Comparison of ENCODE assay signal across 11 mouse cellular contexts in the genomic region with DNA sequence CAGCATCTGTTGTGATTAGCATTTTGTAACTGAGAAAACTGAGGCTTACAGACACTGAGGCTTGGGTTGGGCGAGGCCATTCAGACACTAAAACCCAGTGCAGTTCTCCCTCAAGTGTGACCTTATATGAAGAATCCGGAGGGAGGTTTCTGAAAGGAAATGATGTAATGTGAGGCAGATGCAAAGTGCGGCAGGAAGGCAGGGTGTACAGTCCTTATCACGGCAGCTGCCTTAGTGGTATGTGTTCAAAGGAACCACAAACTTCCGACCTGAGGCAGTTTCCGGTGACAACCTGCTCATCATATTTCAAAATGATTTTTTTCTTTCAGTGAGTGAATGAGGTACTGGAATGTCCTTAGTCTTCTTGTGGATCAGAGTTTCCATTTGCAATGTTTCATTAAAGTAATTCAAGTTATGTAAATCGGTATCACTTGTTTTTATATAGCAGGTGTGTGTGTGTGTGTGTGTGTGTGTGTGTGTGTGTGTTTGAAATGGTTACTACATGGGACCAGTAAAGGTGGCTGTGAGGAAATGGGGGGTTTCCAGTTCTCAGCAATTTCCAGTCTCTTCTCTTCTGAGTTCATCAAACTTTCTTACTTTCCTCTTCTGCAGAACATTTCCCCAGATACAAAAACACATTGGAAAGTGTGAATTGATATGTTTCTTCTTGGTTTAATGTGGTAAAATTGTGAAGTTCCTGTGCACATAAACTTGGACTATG. TPM values are rescaled to one million over a fixed set of nuclear protein-coding genes. Genes with fewer than 3 reads are reported as not detected.
A peak's percentile ranks its signal among the peaks of the same experiment; 100 is the strongest.
DNase-seq lines count a peak whose midpoint lies in the region; ATAC-seq and TF ChIP-seq lines count a peak whose summit lies in the region.
"Had no signal": no experiment of that assay in that cellular context is flagged by ENCODE, and none has a peak within 500 bp of the region (broad histone marks: within the 10 kb centered on the region; RNA-seq: fewer than 3 reads in every experiment).

No protein-coding gene starts in this region.

- no peaks in the 10 kb centered on the region for H3K9me3 ChIP-seq in forebrain, postnatal 0 days (ENCODE audit: low read length)
- H3K9me3 ChIP-seq in neural tube, embryonic 15.5 days (replicated peaks): no peaks in the 10 kb centered on the region

- no peak for TF ChIP-seq CTCF in forebrain, postnatal 0 days (IDR thresholded peaks at IDR 0.05; ENCODE audit: low read depth)

- DNase-seq in adrenal gland, postnatal 14 days: peak; percentile 13
- DNase-seq in adrenal gland, postnatal 10 days: no peak
- peak; percentile 64 for DNase-seq in c-Kit-positive CD71-negative TER-119-negative erythroid progenitor cells, embryonic 14.5 days (ENCODE audit: low read depth)
- peak; percentile 67 for DNase-seq in lung, postnatal 25 days (ENCODE audit: low spot score)
- peak; percentile 95 for DNase-seq in splenic B cell, adult 2 months (ENCODE audit: low read depth, low spot score)
- DNase-seq in forebrain, postnatal 0 days: no peak
- DNase-seq in c-Kit-positive CD71-positive TER-119-positive erythroid progenitor cells, embryonic 14.5 days (ENCODE audit: low spot score): no peak
- DNase-seq: cerebellum, adult 2 months had no signal

- H3K4me2 ChIP-seq in forebrain, postnatal 0 days (ENCODE audit: low read depth): no peak overlapping the region
- H3K4me2 ChIP-seq in neural tube, embryonic 15.5 days: no peak overlapping the region

- H3K9ac ChIP-seq in forebrain, postnatal 0 days: no peak overlapping the region
- H3K9ac ChIP-seq in neural tube, embryonic 15.5 days (replicated peaks): no peak overlapping the region

- H3K27ac ChIP-seq in forebrain, postnatal 0 days (ENCODE audit: low read depth, low read length): no peak overlapping the region
- H3K27ac ChIP-seq in neural tube, embryonic 15.5 days (replicated peaks): no peak overlapping the region

- no peaks in the 10 kb centered on the region for H3K4me1 ChIP-seq in forebrain, postnatal 0 days (ENCODE audit: insufficient read depth)
- no peaks in the 10 kb centered on the region for H3K4me1 ChIP-seq in neural tube, embryonic 15.5 days

- 84% methylated on average over 7 of the region's 7 CpGs for WGBS in forebrain, postnatal 0 days
- WGBS in neural tube, embryonic 15.5 days: 87% methylated on average over 7 of the region's 7 CpGs

- no peaks in the 10 kb centered on the region for H3K36me3 ChIP-seq in splenic B cell, adult 2 months (ENCODE audit: control insufficient read depth, insufficient read depth, low read length, poor library complexity, severe bottlenecking)
- no peaks in the 10 kb centered on the region for H3K36me3 ChIP-seq in forebrain, postnatal 0 days (ENCODE audit: insufficient read depth)
- H3K36me3 ChIP-seq in neural tube, embryonic 15.5 days: no peaks in the 10 kb centered on the region

- ATAC-seq in forebrain, postnatal 0 days: no peak
- ATAC-seq in neural tube, embryonic 15.5 days (ENCODE audit: low FRiP score): no peak

- no peaks in the 10 kb centered on the region for H3K27me3 ChIP-seq in splenic B cell, adult 2 months (ENCODE audit: control insufficient read depth, insufficient read depth, low read length, poor library complexity, severe bottlenecking)
- no peaks in the 10 kb centered on the region for H3K27me3 ChIP-seq in forebrain, postnatal 0 days (ENCODE audit: insufficient read depth, low read length)
- H3K27me3 ChIP-seq in neural tube, embryonic 15.5 days (replicated peaks): no peaks in the 10 kb centered on the region

- H3K4me3 ChIP-seq in forebrain, postnatal 0 days (ENCODE audit: low read depth, low read length): no peak overlapping the region
- no peak overlapping the region for H3K4me3 ChIP-seq in neural tube, embryonic 15.5 days (replicated peaks)

RNA-seq across cellular contexts. Expression of a gene that starts 9.3 kb away (rescaled TPM):
- total RNA-seq in adrenal gland, postnatal 14 days (2021): 0.56 and 4.0 TPM in 2 replicates
- total RNA-seq in adrenal gland, postnatal 10 days (2021): 1 to 10 TPM; 1.1 to 1.4 TPM
- total RNA-seq in forebrain, postnatal 0 days (2014; rRNA removed): not detected in 2 replicates
- 0.13 TPM in 1 of 2 replicates, not detected in the other for polyA plus RNA-seq in forebrain, postnatal 0 days (2015; fragmentation: Nextera tagmentation; extraction: Ambion mirVana)
- 0.09 and 0.47 TPM in 2 replicates for polyA plus RNA-seq in neural tube, embryonic 15.5 days (2015; fragmentation: Nextera tagmentation; extraction: Ambion mirVana)
- total RNA-seq: left cerebral cortex, postnatal 25 days had no signal

RNA-seq across cellular contexts. Expression of a gene that starts 47.1 kb away (rescaled TPM):
- not detected in 2 replicates for total RNA-seq in adrenal gland, postnatal 14 days (2021)
- total RNA-seq in adrenal gland, postnatal 10 days (2021): not detected
- total RNA-seq in forebrain, postnatal 0 days (2014; rRNA removed): not detected in 2 replicates
- polyA plus RNA-seq in forebrain, postnatal 0 days (2015; fragmentation: Nextera tagmentation; extraction: Ambion mirVana): not detected in 2 replicates
- not detected in 2 replicates for polyA plus RNA-seq in neural tube, embryonic 15.5 days (2015; fragmentation: Nextera tagmentation; extraction: Ambion mirVana)
- total RNA-seq: heart, adult 8-10 months; left cerebral cortex, postnatal 25 days had no signal
- polyA plus RNA-seq: cerebellum, adult 2 months had no signal

RNA-seq across cellular contexts. Expression of a gene that starts 57.9 kb away (rescaled TPM):
- total RNA-seq in adrenal gland, postnatal 14 days (2021): 0.67 and 0.79 TPM in 2 replicates
- 1 to 10 TPM; 1.4 to 1.5 TPM for total RNA-seq in adrenal gland, postnatal 10 days (2021)
- total RNA-seq in forebrain, postnatal 0 days (2014; rRNA removed): 0.15 and 2.7 TPM in 2 replicates
- polyA plus RNA-seq in forebrain, postnatal 0 days (2015; fragmentation: Nextera tagmentation; extraction: Ambion mirVana): 0.12 and 0.23 TPM in 2 replicates
- polyA plus RNA-seq in neural tube, embryonic 15.5 days (2015; fragmentation: Nextera tagmentation; extraction: Ambion mirVana): 0.35 and 2.2 TPM in 2 replicates

Comparison
In these comparisons a context has a peak if more than half of its experiments do, and no peak if none do; other contexts are left out.
1. DNase-seq: peak in adrenal gland, postnatal 14 days (single experiment), c-Kit-positive CD71-negative TER-119-negative erythroid progenitor cells, embryonic 14.5 days (single experiment), lung, postnatal 25 days (single experiment) and splenic B cell, adult 2 months (single experiment); none in adrenal gland, postnatal 10 days (single experiment), forebrain, postnatal 0 days (single experiment) and c-Kit-positive CD71-positive TER-119-positive erythroid progenitor cells, embryonic 14.5 days (single experiment).